Mouse (Mus musculus) embryo, embryonic 11.5 days (tissue): ENCODE data around the gene Rgs10.

Experiments used
- DNase-seq: peaks from one replicate; pipeline ENCODE4 v3.0.0-alpha.2; 2012; ENCODE audit warnings: low read depth, low spot score

Rgs10 gene

GRCm38 (mm10) chr7:128410708-128411413 lies 7.7 kb downstream of the Rgs10 start:
- no peak for DNase-seq

GRCm38 (mm10) chr7:128408265-128408664 lies 10.3 kb downstream of the Rgs10 start:
- DNase-seq, result no peak

GRCm38 (mm10) chr7:128403988-128404387 lies 14.6 kb downstream of the Rgs10 start:
- no peak for DNase-seq

GRCm38 (mm10) chr7:128403586-128403985 lies 15.0 kb downstream of the Rgs10 start:
- DNase-seq, result no peak

- DNase-seq, result no peak
These were observed 15.4 kb downstream of the Rgs10 start for GRCm38 (mm10) chr7:128403128-128403527.

- DNase-seq, result no peak
These were observed 16.0 kb downstream of the Rgs10 start for GRCm38 (mm10) chr7:128402577-128402976.

- no peak for DNase-seq
These were observed 19.9 kb downstream of the Rgs10 start for GRCm38 (mm10) chr7:128398664-128399063.

- DNase-seq, result no peak
These were observed 21.5 kb downstream of the Rgs10 start for GRCm38 (mm10) chr7:128397066-128397465.

- no peak for DNase-seq
These were observed 24.8 kb downstream of the Rgs10 start for GRCm38 (mm10) chr7:128393756-128394155.

- no peak for DNase-seq
These were observed 25.6 kb downstream of the Rgs10 start for GRCm38 (mm10) chr7:128392972-128393314.

GRCm38 (mm10) chr7:128392071-128392971 lies 26.2 kb downstream of the Rgs10 start:
- no peak for DNase-seq

GRCm38 (mm10) chr7:128391267-128392057 lies 27.1 kb downstream of the Rgs10 start:
- DNase-seq, result no peak

- no peak for DNase-seq
These were observed 29.6 kb downstream of the Rgs10 start for GRCm38 (mm10) chr7:128388968-128389367.

- no peak for DNase-seq
These were observed 34.7 kb downstream of the Rgs10 start for GRCm38 (mm10) chr7:128383726-128384463.

- DNase-seq, result no peak
These were observed 35.3 kb downstream of the Rgs10 start for GRCm38 (mm10) chr7:128383189-128383725.

- DNase-seq, result no peak
These were observed 36.1 kb downstream of the Rgs10 start for GRCm38 (mm10) chr7:128382527-128382860.

- no peak for DNase-seq
These were observed 36.6 kb downstream of the Rgs10 start for GRCm38 (mm10) chr7:128381811-128382526.

GRCm38 (mm10) chr7:128381001-128381400 lies 37.6 kb downstream of the Rgs10 start:
- DNase-seq, result no peak

- no peak for DNase-seq
These were observed 39.3 kb downstream of the Rgs10 start for GRCm38 (mm10) chr7:128379162-128379805.

GRCm38 (mm10) chr7:128376206-128376701 lies 42.3 kb downstream of the Rgs10 start:
- no peak for DNase-seq
